Mouse (Mus musculus): ENCODE results near the gene BC034090. TPM values are rescaled to one million over a fixed set of nuclear protein-coding genes. Genes with fewer than 3 reads are reported as not detected.

Gene BC034090
- total RNA-seq, 2 experiments from 2014 or later, result 0.64 to 1.5 TPM

- no peak for DNase-seq (ENCODE audit: low spot score)
Measured at GRCm38 (mm10) chr1:155216844-155217243, 27.4 kb downstream of the BC034090 start.

DNA sequence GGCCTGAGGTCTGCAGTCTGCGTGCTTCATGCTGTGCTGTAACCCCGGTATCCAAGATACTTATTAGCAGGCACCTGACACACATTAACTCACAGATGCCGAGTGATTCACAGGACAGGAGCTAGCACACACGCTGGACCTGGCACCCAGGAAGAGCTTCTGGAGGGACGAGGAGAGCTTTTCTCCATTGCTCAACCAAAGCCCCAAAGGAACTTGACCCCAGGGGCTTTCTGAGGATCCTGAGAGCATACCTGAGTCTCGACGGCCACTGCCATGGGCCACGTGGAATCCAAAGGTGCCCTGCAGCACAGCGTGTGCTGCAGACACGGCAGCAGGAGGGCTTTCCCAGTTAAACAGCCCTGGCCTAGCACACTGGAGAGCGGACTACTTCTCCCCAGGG is 27.9 kb downstream of the BC034090 start:
- DNase-seq (ENCODE audit: low spot score), result no peak

GRCm38 (mm10) chr1:155215066-155215764 is 29.0 kb downstream of the BC034090 start:
- DNase-seq (ENCODE audit: low spot score), result no peak

GRCm38 (mm10) chr1:155213912-155214311 is 30.3 kb downstream of the BC034090 start:
- no peak for DNase-seq (ENCODE audit: low spot score)

DNA sequence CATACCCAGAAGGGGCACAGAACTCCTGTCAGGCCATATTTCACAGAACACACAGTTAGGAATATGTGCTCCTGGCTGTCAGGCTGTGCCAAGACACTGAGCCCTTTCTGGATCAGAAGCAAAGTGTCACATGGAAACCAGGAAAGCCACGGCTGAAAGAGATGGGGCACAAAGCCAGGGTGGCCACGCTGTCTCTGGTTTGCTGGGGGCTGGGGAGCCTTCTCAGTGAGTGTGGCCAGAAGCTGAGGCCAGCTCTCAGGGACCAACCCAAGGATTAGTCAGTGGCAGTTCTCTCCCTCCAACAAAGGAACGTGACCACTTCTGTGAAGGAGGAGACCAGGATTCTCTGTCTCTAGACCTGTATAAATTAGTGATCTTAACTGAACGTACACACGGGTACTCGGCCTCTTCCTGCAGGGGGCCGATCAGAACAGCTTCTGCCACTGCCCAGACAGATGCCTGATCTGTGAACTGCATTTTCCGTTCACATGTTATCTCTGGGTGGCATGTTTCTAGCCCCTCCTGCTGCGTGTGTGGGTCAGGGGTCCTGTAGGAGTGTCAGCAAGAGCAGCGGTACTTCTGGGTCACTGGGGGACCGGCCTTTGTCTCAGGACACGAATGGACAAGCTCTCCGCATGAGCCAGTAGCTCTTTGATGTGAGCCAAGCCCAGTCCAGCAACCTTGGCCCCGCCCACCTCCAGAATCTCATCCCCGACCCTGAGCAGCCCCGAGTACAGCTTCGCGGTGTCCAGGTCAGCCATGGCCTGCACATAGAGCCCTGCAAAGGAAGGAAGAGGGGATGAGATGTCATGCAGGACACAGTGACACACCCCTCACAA is 31.1 kb downstream of the BC034090 start:
- DNase-seq (ENCODE audit: low spot score), result peak; percentile 53

DNA sequence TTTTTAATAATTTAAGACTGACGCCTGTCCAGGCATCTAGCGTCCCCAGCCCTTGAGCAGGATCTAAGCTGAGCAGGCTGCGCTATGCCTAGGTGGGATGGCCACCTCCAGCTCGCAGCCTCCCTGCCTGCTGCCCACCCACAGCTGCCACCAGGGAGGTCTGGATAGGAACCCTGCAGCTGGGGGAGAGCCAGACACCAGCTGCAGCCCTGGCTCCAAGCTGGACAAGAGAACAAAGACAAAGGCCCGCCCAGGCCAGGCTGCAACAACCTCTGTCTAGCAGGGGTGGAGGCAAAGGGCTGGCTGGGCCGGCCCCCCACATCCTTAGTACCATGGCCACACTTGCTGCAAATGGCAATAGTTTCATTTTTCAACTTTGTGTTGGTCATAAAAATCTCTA is 31.8 kb downstream of the BC034090 start:
- no peak for DNase-seq (ENCODE audit: low spot score)

- DNase-seq (ENCODE audit: low spot score), result no peak
Measured at GRCm38 (mm10) chr1:155212081-155212480, 32.2 kb downstream of the BC034090 start.

DNA sequence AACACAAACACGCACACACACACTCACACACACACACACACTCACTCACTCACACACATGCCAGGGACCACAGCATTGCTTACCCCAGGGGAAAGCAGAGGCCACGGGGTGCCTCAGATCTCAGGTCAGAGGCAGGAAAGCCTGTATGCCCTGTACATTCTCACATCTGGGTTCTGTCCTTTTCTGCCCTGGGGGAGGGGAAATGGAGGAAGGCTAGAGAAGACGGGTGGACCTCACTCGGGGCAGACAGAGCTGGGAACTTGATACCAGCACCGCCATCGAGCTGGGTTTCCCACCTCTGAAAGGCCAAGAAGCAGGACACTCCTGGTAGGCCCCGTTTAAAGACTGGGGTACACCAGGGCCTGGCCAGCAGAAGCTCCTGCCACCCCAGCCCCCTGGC is 33.2 kb downstream of the BC034090 start:
- DNase-seq (ENCODE audit: low spot score), result no peak

DNA sequence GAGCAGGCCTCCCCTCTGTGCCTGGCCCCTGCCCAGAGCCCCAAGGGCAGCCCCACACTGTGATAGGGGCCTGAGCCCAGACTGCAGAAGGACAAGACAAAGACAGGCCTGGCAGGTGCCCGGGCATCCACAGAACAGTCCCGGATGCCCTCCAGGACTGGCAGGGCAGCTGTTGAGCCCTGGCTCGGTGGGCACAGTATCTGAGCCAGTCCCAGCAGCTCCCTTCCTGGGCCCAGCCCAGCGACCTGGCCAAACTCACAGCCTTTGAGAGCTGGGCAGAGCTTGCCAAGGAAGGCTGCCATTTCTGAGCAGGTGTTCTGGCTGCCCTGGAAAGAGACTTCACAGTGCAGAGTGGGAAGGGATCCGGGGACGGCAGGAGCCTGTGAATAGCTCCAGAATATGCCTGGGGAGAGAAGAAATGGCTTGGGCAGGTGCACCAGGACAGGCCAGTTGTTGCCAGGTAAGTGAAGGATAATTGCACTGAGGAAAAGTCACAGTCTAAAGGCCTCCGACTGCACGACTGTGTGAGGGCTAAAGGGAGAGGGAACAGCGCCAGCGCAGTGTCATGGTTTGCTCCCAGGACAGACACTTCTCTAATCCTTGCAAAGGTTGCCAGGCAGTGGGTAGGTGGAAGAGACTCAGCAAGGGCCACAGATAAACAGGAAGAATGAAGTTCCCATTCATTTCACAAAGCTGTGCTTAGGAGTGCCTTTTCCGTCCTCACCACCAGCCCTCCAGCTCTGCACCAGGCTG is 34.1 kb downstream of the BC034090 start:
- DNase-seq (ENCODE audit: low spot score), result peak; percentile 84

GRCm38 (mm10) chr1:155207859-155208258 is 36.4 kb downstream of the BC034090 start:
- no peak for DNase-seq (ENCODE audit: low spot score)

GRCm38 (mm10) chr1:155205822-155206660 is 38.2 kb downstream of the BC034090 start:
- DNase-seq (ENCODE audit: low spot score), result no peak

- no peak for DNase-seq (ENCODE audit: low spot score)
Measured at GRCm38 (mm10) chr1:155205311-155205710, 38.9 kb downstream of the BC034090 start.

GRCm38 (mm10) chr1:155204560-155205162 is 39.6 kb downstream of the BC034090 start:
- DNase-seq (ENCODE audit: low spot score), result no peak

GRCm38 (mm10) chr1:155203954-155204353 is 40.3 kb downstream of the BC034090 start:
- DNase-seq (ENCODE audit: low spot score), result no peak

- no peak for DNase-seq (ENCODE audit: low spot score)
Measured at GRCm38 (mm10) chr1:155203101-155203500, 41.1 kb downstream of the BC034090 start.

DNA sequence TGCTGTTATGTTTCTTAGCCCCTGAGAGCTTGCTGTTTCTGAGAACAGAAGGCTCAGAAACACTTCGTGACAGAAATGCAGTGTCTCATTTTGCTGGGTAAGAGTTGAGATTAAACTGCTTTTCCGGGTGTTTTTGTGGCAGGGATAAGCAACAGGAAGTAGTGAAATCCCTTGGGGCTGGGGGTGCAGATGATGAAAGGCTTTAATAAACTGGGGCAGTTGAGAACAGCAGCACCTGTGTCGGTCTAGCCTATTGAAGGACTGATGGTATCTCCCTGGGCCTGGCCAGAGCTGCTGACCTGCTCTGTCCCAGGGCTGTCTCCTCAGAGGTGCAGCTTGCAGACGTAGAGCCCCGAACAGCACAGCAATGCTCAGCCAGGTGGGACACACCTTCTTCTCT is 41.8 kb downstream of the BC034090 start:
- DNase-seq (ENCODE audit: low spot score), result no peak

DNA sequence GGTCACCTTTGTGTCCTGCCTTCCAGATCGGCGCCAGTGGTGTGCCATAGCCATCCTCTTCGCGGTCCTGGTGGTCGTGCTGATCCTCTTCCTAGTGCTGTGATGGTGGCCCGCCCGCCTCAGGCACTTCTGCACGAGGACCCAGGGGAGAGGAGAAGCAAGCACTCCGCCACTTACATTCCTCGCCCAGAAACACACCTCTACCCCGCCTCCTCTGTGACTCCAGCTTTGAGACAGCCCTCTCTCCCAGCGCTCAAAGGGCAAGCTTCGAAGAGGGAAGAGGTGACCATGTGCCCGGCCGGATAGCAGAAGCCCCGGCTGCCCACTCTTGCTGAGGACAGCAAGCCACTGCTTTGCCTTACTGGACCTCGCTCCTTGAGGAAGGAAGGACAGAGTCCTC is 42.3 kb downstream of the BC034090 start:
- no peak for DNase-seq (ENCODE audit: low spot score)

DNA sequence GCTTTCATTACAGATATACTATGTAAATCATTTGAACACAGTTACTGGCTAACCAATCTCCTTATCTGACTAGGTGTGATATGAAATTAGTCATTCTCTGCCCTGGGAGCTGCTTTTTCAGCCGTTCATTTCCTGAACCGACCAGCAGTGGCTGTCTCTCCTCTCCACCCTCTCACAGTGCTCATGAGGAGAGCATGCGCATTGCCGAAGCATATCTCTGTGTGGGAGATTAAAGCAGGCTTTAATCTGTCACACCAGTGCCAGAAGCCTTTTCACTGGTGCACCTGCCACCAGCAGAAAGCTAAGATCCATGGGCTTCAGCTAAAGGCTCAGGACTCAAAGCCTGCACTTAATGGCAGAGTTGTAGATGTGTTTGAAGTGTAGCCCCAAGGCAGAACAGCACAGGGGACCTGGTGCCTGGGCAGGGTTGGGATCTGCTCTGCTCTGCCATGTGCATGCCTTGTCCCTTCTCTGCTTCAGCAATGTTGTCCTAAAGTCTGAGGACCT is 42.8 kb downstream of the BC034090 start:
- DNase-seq (ENCODE audit: low spot score), result no peak

DNA sequence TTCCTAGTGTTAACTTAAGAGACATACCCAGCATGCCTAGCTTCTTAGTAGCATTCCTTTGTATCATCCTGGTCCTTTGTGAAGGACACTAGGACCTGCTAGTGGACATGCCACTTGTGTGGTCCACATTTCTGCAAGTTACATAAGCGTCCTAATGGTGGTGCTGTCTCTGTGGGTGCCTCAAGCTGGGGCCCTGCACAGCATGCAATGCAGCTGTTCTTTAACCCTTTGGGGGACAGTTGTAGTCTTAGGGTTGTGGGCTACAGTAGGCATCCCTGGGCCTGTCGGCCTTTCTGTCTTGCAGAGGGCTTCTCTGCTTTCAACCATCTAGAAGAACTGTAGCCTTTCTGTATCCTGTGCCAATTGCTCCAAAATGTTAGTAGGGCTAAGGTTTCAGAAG is 43.3 kb downstream of the BC034090 start:
- no peak for DNase-seq (ENCODE audit: low spot score)

DNA sequence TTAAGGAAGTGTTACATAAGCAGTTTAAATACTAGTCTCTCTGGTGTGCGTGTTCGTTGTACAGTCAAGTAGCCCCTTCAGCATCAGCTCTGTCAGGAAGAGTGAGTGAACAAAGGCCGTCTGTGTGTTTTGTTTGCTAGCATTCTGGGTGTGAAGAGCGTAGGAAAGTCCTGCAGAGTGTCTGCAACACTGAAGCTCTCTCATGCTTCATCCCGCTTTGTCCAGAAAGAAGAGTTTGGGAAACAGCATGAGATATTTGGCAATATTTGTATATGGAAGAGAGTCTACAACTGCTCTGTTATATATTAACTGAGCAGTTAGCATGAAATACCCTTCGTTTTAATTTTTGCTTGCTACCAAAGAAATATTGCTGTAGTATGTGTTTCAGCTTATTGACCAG is 44.7 kb downstream of the BC034090 start:
- no peak for DNase-seq (ENCODE audit: low spot score)

GRCm38 (mm10) chr1:155196691-155197090 is 47.6 kb downstream of the BC034090 start:
- DNase-seq (ENCODE audit: low spot score), result no peak
